Mouse (Mus musculus) kidney, adult 10 weeks (tissue): ENCODE results near the gene Olfr109. TPM values are rescaled to one million over a fixed set of nuclear protein-coding genes. Genes with fewer than 3 reads are reported as not detected.

ENCODE experiments used
- polyA plus RNA-seq: library from polyadenylated mRNA; stranded (reverse); fragments of 350-450 nt; fragmentation: Illumina TruSeq; extraction: RNeasy Lipid Tissue Mini Kit (QIAGEN cat#74804); gene quantifications from one replicate; pipeline ENCODE4 v1.2.3, GENCODE M21; 2014; ENCODE audit warnings: low read depth, low replicate concordance

Olfr109 gene
- not detected for polyA plus RNA-seq

DNA sequence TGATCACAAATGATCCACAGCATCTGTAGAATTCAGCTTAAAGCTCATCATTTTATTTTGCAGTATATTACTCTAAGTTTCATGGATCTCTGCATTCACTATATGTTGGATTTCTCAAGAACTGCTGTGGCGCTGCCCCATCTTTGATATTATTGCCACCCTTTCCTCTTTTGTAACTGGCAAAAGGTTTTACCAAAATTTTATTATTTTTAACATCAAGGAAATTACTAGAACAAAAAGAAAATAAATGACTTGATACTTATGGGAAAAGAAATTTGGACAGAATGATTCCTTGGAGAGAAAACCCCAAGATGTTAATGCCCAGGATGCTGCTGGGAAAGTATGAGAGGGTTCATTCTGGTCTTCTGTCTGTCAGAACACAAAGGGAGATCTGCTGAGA lies at the start of gene Olfr109:
Gene Olfr109, plus strand, starts transcription at position 301 of the 400 bp plus-strand sequence.

DNA sequence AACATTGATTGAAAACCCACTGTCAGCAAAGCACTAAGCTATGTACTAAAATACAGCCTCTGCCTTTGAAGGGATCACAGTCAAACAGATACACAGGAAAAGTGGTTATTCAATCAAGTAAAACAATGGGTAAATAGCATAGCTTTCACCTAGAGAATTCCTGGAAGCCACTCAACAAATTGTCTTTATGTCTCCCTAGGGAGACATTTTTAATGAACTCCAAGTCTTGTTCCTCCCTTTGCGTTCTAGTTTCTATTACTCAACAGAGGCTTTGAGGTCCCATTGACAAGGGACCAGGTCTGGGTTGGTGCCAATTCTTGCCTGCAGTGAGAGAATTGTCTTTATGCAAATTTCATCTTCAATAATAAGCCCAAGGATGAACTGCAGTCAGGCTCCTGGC lies 13.5 kb upstream of the Olfr109 start, which contains the start of gene Olfr108:
Gene Olfr108, plus strand, starts transcription at position 301 of the 400 bp plus-strand sequence.

DNA sequence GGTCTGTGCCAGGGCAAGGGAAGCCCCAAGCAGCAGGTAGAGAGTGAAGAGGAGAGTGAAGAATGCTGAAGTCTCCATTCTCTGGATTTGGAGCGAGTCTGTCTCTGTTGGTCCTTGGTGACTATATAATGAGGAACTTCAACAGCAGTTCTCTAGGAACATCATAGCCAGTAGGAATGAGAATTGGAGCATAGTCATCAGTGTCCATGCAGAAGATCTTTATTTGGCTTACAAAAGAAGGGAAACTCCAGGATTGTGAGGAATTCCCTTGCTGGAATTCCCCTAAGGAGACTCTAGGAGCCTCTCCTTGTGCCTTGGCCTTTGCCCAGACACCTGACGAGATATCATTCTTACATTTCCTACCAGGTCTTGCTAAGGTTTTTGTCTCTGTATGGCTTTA lies 24.7 kb downstream of the Olfr109 start, which contains the start of gene H2-M2:
Gene H2-M2, minus strand, starts transcription at position 101 of the 400 bp plus-strand sequence.

DNA sequence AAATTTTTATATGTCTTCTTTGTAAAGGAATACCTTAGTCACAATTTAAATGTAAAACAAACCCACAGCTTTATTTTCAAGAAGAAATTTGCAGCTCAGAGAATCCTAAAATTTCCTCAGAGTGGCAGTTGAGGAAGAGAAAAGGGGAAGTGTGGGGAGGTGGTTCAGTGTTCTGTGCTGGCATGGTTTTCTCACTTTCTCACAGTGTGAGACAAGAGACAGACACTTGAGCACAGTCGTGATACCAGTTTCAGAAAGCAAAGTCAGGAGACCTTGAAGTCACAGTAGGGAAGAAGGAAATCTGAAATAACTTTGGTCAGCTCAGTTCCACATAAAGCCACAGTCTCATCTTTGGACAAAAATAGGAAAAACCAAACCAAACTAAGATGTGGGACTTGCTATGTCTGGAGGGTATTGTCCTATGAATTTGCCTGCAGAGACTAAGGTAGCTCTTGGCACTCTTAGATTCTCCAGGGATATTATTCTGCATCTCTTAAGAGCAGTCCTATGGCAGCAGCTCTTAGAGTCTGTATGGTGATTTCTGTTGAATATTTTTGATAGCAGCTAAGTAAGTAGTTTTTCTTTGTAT lies 33.3 kb downstream of the Olfr109 start, which contains the start of gene Olfr110:
Gene Olfr110, plus strand, starts transcription at position 539 of the 589 bp plus-strand sequence.

DNA sequence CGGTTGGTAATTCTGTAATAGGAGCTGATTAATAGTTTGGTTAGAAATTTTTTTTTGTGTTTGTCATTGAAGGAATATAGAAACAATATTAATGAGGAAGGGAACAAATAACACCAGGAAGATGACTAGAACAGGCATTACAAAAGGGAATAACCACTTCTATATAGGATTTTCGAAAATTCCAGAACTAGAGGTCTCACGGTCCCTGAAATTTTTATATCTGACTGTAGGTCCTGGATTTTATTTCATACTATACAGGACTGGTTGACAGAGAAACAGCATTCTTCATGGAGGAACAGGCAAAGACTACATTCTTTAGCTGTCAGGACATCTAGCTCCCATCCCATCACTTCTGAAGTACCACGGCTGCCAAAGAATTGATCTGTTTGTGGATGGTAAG lies 49.0 kb downstream of the Olfr109 start, which contains the start of gene Olfr111:
Gene Olfr111, plus strand, starts transcription at position 301 of the 400 bp plus-strand sequence.

Other genes with a start within 250 kb of the Olfr109 start
- gene Olfr95, start 245.8 kb upstream of the Olfr109 start, polyA plus RNA-seq = not detected
- gene Olfr96, start 238.8 kb upstream of the Olfr109 start, polyA plus RNA-seq = not detected
- gene Olfr97, start 221.6 kb upstream of the Olfr109 start, polyA plus RNA-seq = not detected
- gene Olfr98, start 195.2 kb upstream of the Olfr109 start, polyA plus RNA-seq = not detected
- 0.85 TPM for gene H2-M3, start 188.7 kb upstream of the Olfr109 start, polyA plus RNA-seq
- not detected for gene Olfr99, start 175.5 kb upstream of the Olfr109 start, polyA plus RNA-seq
- not detected for gene Olfr101, start 154.6 kb upstream of the Olfr109 start, polyA plus RNA-seq
- not detected for gene Olfr102, start 141.9 kb upstream of the Olfr109 start, polyA plus RNA-seq
- gene Olfr103, start 119.2 kb upstream of the Olfr109 start, polyA plus RNA-seq = not detected
- not detected for gene Olfr104-ps, start 99.3 kb upstream of the Olfr109 start, polyA plus RNA-seq
- not detected for gene Olfr105-ps, start 79.9 kb upstream of the Olfr109 start, polyA plus RNA-seq
- not detected for gene Olfr106-ps, start 68.5 kb upstream of the Olfr109 start, polyA plus RNA-seq
- not detected for gene Olfr107, start 59.7 kb upstream of the Olfr109 start, polyA plus RNA-seq
- gene Olfr108, start 13.4 kb upstream of the Olfr109 start, polyA plus RNA-seq = not detected
- not detected for gene H2-M2, start 24.6 kb downstream of the Olfr109 start, polyA plus RNA-seq
- not detected for gene Olfr110, start 33.6 kb downstream of the Olfr109 start, polyA plus RNA-seq
- not detected for gene Olfr111, start 49.1 kb downstream of the Olfr109 start, polyA plus RNA-seq
- gene Olfr112, start 110.5 kb downstream of the Olfr109 start, polyA plus RNA-seq = not detected
- not detected for gene Olfr113, start 118.7 kb downstream of the Olfr109 start, polyA plus RNA-seq
- gene Olfr114, start 133.8 kb downstream of the Olfr109 start, polyA plus RNA-seq = not detected
- not detected for gene Olfr115, start 168.2 kb downstream of the Olfr109 start, polyA plus RNA-seq
- gene Olfr116, start 168.3 kb downstream of the Olfr109 start, polyA plus RNA-seq = not detected
- gene Olfr117, start 204.9 kb downstream of the Olfr109 start, polyA plus RNA-seq = not detected
- gene Olfr118, start 208.1 kb downstream of the Olfr109 start, polyA plus RNA-seq = not detected
- gene Olfr119, start 237.6 kb downstream of the Olfr109 start, polyA plus RNA-seq = not detected